Mouse (Mus musculus): ENCODE measurements around the gene Cyp2c38. TPM values are rescaled to one million over a fixed set of nuclear protein-coding genes. Genes with fewer than 3 reads are reported as not detected.
"Not testable (repeated sequence)": the region's sequence is repeated elsewhere in the genome, so short reads cannot be mapped to it uniquely, and the experiment has no call there.

The Cyp2c38 gene
- total RNA-seq (2014; fragmentation: Nextera tagmentation), result not detected in 2 replicates
- total RNA-seq (2017), result not detected in 2 replicates

DNA sequence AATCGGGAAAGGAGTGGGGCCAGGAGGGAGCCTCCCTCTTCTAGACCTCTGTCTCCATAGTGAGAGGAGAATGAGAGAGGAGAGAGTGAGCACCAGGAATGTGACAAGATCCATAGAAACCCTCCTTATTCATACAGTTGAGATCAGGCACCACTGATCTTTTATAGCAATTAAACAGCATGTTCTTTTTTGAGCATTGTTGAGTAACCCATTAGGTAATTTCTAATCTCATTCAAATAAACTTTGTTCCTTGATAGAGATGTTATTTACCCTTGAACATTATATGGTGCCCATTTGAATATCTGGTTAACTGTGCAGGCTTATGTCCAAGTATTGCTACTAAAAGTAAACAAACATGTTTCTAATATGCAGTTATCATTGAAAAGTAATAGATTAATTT is at the start of gene Cyp2c38:
TSS of gene Cyp2c38 (minus strand) at position 135 of the 400 bp plus-strand sequence.
- no peak for ATAC-seq (replicated peaks; ENCODE audit: low FRiP score, low TSS enrichment, poor library complexity, severe bottlenecking)

GRCm38 (mm10) chr19:39510534-39510933 is 47.7 kb upstream of the Cyp2c38 start, which contains the start of gene Cyp2c39:
TSS of gene Cyp2c39 (plus strand) at chr19:39510862.
- ATAC-seq (replicated peaks; ENCODE audit: low FRiP score, low TSS enrichment, poor library complexity, severe bottlenecking), result no peak

- ATAC-seq (replicated peaks; ENCODE audit: low FRiP score, low TSS enrichment, poor library complexity, severe bottlenecking), result no peak
Measured at GRCm38 (mm10) chr19:39509533-39509932, 46.7 kb upstream of the Cyp2c38 start.

GRCm38 (mm10) chr19:39506341-39506740 is 43.5 kb upstream of the Cyp2c38 start:
- ATAC-seq (replicated peaks; ENCODE audit: low FRiP score, low TSS enrichment, poor library complexity, severe bottlenecking), result no peak

GRCm38 (mm10) chr19:39483961-39484360 is 21.1 kb upstream of the Cyp2c38 start:
- ATAC-seq (replicated peaks; ENCODE audit: low FRiP score, low TSS enrichment, poor library complexity, severe bottlenecking), result not testable (repeated sequence)

DNA sequence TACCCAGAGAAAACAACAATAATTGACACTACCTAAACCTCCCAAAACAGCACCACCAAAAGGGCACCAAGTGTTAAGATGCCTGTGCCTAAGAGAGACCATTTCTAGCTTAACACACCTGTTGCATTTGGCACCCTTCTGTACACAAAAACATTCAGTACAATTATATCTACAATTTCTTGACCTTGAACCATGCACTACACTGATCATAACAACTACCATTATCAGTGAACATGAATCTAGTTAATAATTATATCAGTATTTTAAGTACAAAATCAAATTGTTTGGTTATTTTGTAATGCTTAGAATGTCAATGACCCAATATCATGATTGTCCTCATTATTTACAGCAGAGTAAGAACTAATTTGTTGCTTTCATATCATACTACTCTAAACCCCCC is 1.0 kb upstream of the Cyp2c38 start:
- no peak for ATAC-seq (replicated peaks; ENCODE audit: low FRiP score, low TSS enrichment, poor library complexity, severe bottlenecking)

Other genes starting within 250 kb of the Cyp2c38 start
- not detected in 2 replicates for gene Cyp2c29, start 193.7 kb downstream of the Cyp2c38 start, total RNA-seq (2014; fragmentation: Nextera tagmentation)
- gene Cyp2c29, start 193.7 kb downstream of the Cyp2c38 start, total RNA-seq (2017), result not detected in 2 replicates
- not detected in 2 replicates for gene Cyp2c39, start 47.8 kb upstream of the Cyp2c38 start, total RNA-seq (2014; fragmentation: Nextera tagmentation)
- gene Cyp2c39, start 47.8 kb upstream of the Cyp2c38 start, total RNA-seq (2017), result not detected in 2 replicates
- not detected in 2 replicates for gene Cyp2c67, start 186.0 kb upstream of the Cyp2c38 start, total RNA-seq (2014; fragmentation: Nextera tagmentation)
- not detected in 2 replicates for gene Cyp2c67, start 186.0 kb upstream of the Cyp2c38 start, total RNA-seq (2017)